Mouse (Mus musculus): ENCODE results near the gene Azgp1. TPM values are rescaled to one million over a fixed set of nuclear protein-coding genes. Genes with fewer than 3 reads are reported as not detected.
"Not testable (repeated sequence)": the region's sequence is repeated elsewhere in the genome, so short reads cannot be mapped to it uniquely, and the experiment has no call there.

The Azgp1 gene
- total RNA-seq, 2 experiments from 2014 or later = not detected

DNA sequence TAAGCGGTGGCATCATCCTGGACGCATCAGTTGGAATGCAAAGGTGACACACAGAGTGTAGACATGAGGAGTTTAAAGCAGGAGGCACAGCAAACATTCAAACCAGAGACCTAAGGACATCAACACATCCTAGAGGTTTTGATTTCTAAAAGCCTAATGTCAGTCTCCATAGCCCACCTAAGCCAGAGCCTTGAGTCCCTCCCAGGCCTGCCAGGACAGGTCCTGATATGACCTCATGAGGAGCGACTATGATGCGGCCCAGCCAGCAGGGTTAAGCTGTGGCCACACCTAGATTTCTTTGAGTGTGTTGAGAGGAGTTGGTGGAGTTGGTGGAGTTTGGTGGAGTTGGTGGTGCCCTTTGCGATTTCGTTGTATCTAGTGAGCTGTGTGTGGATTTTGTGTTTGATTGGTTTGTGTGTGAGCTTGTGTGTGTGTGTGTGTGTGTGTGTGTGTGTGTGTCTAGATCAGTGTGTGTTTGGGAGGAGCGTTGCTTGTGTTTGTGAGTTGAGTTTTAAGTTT lies 39.7 kb downstream of the Azgp1 start, which contains the start of the genes Smok3a and Smok3b:
Smok3a (plus strand) TSS at position 301 of the 519 bp plus-strand sequence.
Smok3b (plus strand) TSS at position 469 of the 519 bp plus-strand sequence.
- DNase-seq; intact Hi-C loops (cut with DNase I): not testable (repeated sequence)

Other genes starting within 250 kb of the Azgp1 start
- 1 to 10 TPM; 1.6 to 1.7 TPM for gene Nyap1, start 239.9 kb upstream of the Azgp1 start, total RNA-seq (2021)
- 100 to 1,000 TPM; 279 to 287 TPM for gene Tsc22d4, start 235.8 kb upstream of the Azgp1 start, total RNA-seq (2021)
- gene Ppp1r35, start 202.7 kb upstream of the Azgp1 start, total RNA-seq (2021) = 10 to 100 TPM; 13.4 to 17.4 TPM
- gene Mepce, start 193.9 kb upstream of the Azgp1 start, total RNA-seq (2021) = 10 to 100 TPM; 26.2 to 41.3 TPM
- gene Zcwpw1, start 193.7 kb upstream of the Azgp1 start, total RNA-seq (2021) = 1 to 10 TPM; 2.8 to 3.1 TPM
- gene Pilra, start 145.2 kb upstream of the Azgp1 start, total RNA-seq (2021) = 1 to 10 TPM; 1.1 to 1.8 TPM
- under 1 TPM; 0.74 to 0.84 TPM for gene Pilrb1, start 123.4 kb upstream of the Azgp1 start, total RNA-seq (2021)
- under 1 TPM; 0.17 to 0.26 TPM for gene Pilrb2, start 109.7 kb upstream of the Azgp1 start, total RNA-seq (2021)
- under 1 TPM; 0.17 to 0.22 TPM for gene Cyp3a13, start 59.9 kb upstream of the Azgp1 start, total RNA-seq (2021)
- gene Gjc3, start 18.4 kb upstream of the Azgp1 start, total RNA-seq (2021) = under 1 TPM; 0.34 to 0.37 TPM
- not detected for gene Smok3a, start 39.7 kb downstream of the Azgp1 start, total RNA-seq (2021)
- not detected for gene Smok3b, start 39.9 kb downstream of the Azgp1 start, total RNA-seq (2021)
- not detected for gene Smok3c, start 71.7 kb downstream of the Azgp1 start, total RNA-seq (2021)
- 10 to 100 TPM; 20.8 to 24.4 TPM for gene Zkscan1, start 103.6 kb downstream of the Azgp1 start, total RNA-seq (2021)
- gene Zscan21, start 135.4 kb downstream of the Azgp1 start, total RNA-seq (2021) = 10 to 100 TPM; 14.5 to 18.2 TPM
- 10 to 100 TPM in 1 of 2 experiments, 1 to 10 TPM in 1; 5.6 to 10.1 TPM for gene Zfp113, start 174.2 kb downstream of the Azgp1 start, total RNA-seq (2021)
- 100 to 1,000 TPM; 136 to 145 TPM for gene Cops6, start 179.6 kb downstream of the Azgp1 start, total RNA-seq (2021)
- 10 to 100 TPM; 11.3 to 15.5 TPM for gene Ap4m1, start 190.5 kb downstream of the Azgp1 start, total RNA-seq (2021)
- 10 to 100 TPM; 30.0 to 37.2 TPM for gene Mcm7, start 190.9 kb downstream of the Azgp1 start, total RNA-seq (2021)
- gene Taf6, start 205.9 kb downstream of the Azgp1 start, total RNA-seq (2021) = 10 to 100 TPM; 24.4 to 27.6 TPM
- 10 to 100 TPM in 1 of 2 experiments, 1 to 10 TPM in 1; 9.2 to 10.1 TPM for gene Cnpy4, start 206.0 kb downstream of the Azgp1 start, total RNA-seq (2021)
- 1 to 10 TPM; 4.7 to 4.8 TPM for gene Mblac1, start 212.8 kb downstream of the Azgp1 start, total RNA-seq (2021)
- gene Nxpe5, start 244.4 kb downstream of the Azgp1 start, total RNA-seq (2021) = under 1 TPM; 0.57 TPM

Measured in heart, postnatal 10 days (tissue).